Mouse (Mus musculus) small intestine, adult 2 months (tissue): ENCODE data around the gene Smndc1. TPM values are rescaled to one million over a fixed set of nuclear protein-coding genes. Genes with fewer than 3 reads are reported as not detected.

Source experiments
- H3K27ac ChIP-seq: fragments of 200-500 bp; 2 replicates; pipeline ENCODE4 v1.5.1; 2012; ENCODE audit warnings: low read depth, low read length, control low read depth, inconsistent platforms; ENCODE audit not compliant: insufficient read depth
- H3K27me3 ChIP-seq: fragments of 200-500 bp; 2 replicates; pipeline ENCODE4 v1.6.1; 2012; ENCODE audit warnings: mild to moderate bottlenecking, moderate library complexity, low read length, inconsistent platforms; ENCODE audit not compliant: control insufficient read depth, insufficient read depth
- H3K36me3 ChIP-seq: fragments of 200-500 bp; 2 replicates; pipeline ENCODE4 v1.6.1; 2012; ENCODE audit warnings: mild to moderate bottlenecking, low read length, control low read depth, inconsistent platforms; ENCODE audit not compliant: control insufficient read depth, insufficient read depth
- H3K4me1 ChIP-seq: fragments of 200-500 bp; 2 replicates; pipeline ENCODE4 v1.6.1; 2012; ENCODE audit warnings: low read length, inconsistent platforms, mixed read lengths; ENCODE audit not compliant: control insufficient read depth, insufficient read depth, insufficient read length
- H3K4me3 ChIP-seq: fragments of 200-500 bp; 2 replicates; pipeline ENCODE4 v1.5.1; 2012; ENCODE audit warnings: low read depth, mild to moderate bottlenecking, control low read depth, inconsistent platforms, low read length, moderate library complexity
- CTCF ChIP-seq: fragments of 200-500 bp; IDR thresholded peaks from 2 replicates; pipeline ENCODE4 v1.5.1; 2012; ENCODE audit warnings: low read depth, mild to moderate bottlenecking, control low read depth, inconsistent platforms, low read length, moderate library complexity, mixed read lengths; ENCODE audit not compliant: insufficient replicate concordance, insufficient read length; ENCODE audit errors: extremely low read depth
- POLR2A ChIP-seq: fragments of 200-500 bp; IDR thresholded peaks from 2 replicates; pipeline ENCODE4 v1.6.1; 2012; ENCODE audit warnings: low read depth, mild to moderate bottlenecking, control low read depth, inconsistent platforms, low read length, moderate library complexity
- WGBS: fragments of 180-500 bp; shearing (Covaris S2); methylation state at CpG from one replicate; pipeline ENCODE4 v1.1.7; 2018; 5-methylcytosine and 5-hydroxymethylcytosine counted together
- polyA plus RNA-seq: library from polyadenylated mRNA; depleted of rRNA; stranded (reverse); fragments of >200 nt; gene quantifications from 2 replicates; pipeline ENCODE4 v1.2.3, GENCODE M21; 2012

The Smndc1 gene
- polyA plus RNA-seq, 1 experiment: 1.6 TPM

DNA sequence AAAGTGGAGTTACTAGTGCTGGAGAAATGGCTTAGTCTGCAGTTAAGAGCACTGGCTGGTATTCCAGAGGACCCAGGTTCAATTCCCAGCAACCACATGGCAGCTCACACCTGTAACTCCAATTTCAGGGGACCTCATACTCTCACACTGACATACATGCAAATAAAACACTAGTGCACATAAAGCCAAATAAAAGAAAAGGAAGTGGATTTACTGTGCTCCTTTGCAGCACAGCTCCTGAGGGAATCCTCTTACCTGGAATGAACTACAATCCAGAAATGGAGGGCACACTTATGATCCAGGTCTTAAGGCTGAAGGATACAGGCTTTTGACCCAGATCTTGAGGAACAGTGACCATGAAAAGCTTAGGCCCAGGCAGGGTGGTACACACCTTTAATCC is 3.3 kb upstream of the Smndc1 start:
- no peaks in the 10 kb centered on the region for H3K27me3 ChIP-seq
- H3K27ac ChIP-seq: no peak overlapping the region
- peaks cover 2% of the 10 kb centered on the region; the same call in 1 of the 2 replicates for H3K36me3 ChIP-seq
- no peak for TF ChIP-seq CTCF
- no peak for TF ChIP-seq POLR2A
- no peak overlapping the region for H3K4me3 ChIP-seq
- H3K4me1 ChIP-seq: peaks cover 7% of the 10 kb centered on the region; the same call in 1 of the 2 replicates

DNA sequence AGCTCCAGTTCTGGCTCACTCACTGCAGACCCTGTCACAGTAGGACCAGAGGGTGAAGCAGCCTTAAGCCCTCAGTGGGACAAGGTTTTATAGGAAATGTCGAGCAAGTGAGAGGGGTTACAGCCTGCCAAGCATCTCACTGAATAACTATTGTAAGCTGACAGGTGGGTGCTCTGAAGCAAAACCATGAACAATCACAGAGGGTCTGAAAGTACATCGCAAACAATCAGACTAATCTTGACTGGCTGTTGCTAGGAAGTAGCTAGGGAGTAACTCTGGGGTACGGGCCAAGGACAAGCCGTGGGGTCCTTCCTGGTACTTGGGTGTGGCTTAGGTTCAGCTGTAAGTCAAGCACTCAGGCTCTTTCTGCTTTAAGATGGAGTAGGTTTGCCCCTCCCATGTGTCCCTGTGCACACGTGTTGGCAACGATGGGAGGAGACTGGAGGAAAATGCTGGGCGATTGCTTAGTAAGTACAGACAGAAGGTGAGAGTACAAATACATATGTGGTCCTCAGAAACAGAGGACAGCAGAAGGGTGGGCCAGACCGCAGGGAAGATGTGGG is 2.5 kb upstream of the Smndc1 start:
- no peak overlapping the region for H3K27ac ChIP-seq
- H3K4me1 ChIP-seq: peaks cover 7% of the 10 kb centered on the region; the same call in 1 of the 2 replicates
- no peaks in the 10 kb centered on the region for H3K27me3 ChIP-seq
- TF ChIP-seq POLR2A: no peak
- TF ChIP-seq CTCF: no peak
- 27% methylated on average over 8 of the region's 8 CpGs for WGBS
- peaks cover 8% of the 10 kb centered on the region for H3K36me3 ChIP-seq
- H3K4me3 ChIP-seq: no peak overlapping the region

DNA sequence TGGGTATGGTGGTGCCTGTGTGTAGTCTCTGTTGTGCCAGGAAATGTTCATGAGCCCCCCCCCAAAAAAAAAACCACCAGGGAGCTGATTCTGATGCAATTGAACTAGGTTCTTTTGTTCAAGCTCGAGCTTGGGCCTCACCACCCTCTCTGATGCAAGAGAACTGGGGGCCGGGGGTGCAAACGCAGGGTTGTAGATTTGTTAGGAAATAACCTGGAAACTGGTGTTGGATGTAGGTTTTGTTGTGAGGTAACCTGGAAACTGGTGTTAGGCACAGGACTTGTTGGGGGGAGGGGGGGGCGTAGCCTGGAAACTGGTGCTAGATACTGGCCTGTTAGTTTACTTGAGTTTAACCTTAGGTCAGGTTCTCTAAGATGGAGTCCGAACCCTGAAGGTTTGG is 1.4 kb upstream of the Smndc1 start:
- 80% methylated on average over 5 of the region's 5 CpGs for WGBS
- no peak for TF ChIP-seq CTCF
- no peak for TF ChIP-seq POLR2A

DNA sequence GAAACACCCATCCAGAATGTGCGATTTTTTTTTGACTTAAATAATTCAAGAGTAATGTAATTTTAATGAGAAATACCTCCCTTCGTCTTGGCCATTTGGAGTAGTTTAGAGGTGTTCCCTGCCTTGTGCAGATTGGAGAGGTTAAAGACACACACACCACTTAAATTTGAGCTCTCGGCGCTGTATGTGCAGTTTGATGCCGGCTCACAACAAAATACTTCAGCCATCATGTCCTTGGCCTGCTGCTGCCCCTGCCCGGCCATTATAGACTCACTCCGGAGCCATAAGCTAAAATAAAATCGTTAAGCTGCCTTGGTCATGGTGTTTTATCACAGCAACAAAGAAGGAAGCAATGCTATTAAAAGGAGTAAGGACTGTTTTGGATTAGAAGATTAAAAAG is 1.0 kb upstream of the Smndc1 start:
- Histone ChIP-seq H3K27ac (peak overlapping the region; percentile 76), H3K36me3 (peaks cover 17% of the 10 kb centered on the region), H3K4me3 (peak overlapping the region; percentile 39), H3K4me1 (peaks cover 7% of the 10 kb centered on the region; the same call in 1 of the 2 replicates), H3K27me3 (no peaks in the 10 kb centered on the region)
- TF ChIP-seq POLR2A (no peak), CTCF (no peak)
- WGBS: 27% methylated on average over 8 of the region's 8 CpGs

More for the DNA sequence above, 1.4 kb upstream of the Smndc1 start:
- H3K4me3 ChIP-seq: no peak overlapping the region
- H3K4me1 ChIP-seq: peaks cover 7% of the 10 kb centered on the region; the same call in 1 of the 2 replicates
- peaks cover 16% of the 10 kb centered on the region for H3K36me3 ChIP-seq
- no peaks in the 10 kb centered on the region for H3K27me3 ChIP-seq
- H3K27ac ChIP-seq: no peak overlapping the region

DNA sequence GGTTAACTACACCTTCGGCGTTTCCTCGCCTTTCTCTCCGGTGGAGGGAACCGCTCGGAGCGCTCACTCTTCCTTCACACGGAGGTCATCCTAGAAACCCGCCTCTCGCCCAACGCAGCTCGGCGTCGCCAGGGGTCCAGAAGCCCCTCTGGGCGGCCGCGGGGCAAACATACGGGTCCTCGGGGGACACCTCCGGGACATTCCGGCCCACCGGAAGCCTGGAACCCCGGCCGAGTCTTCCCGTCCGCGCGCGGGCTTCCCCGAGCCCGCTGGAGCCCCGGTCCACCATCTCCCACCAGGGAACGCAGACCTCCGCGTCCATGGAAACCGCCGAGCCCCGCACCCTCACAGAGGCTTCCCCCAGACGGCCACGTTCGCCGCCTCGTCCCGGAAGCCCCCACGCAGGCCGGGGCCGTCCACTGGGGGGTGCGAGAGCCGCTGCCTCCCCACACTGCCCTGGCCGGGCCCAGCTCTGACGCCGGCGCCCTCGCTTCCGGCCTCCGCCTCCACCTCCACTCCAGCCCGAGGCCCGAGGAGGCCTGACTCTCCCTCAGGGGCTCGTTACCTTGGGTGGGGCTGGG is 437 bp downstream of the Smndc1 start:
- peaks cover 7% of the 10 kb centered on the region; the same call in 1 of the 2 replicates for H3K4me1 ChIP-seq
- H3K36me3 ChIP-seq: peaks cover 25% of the 10 kb centered on the region
- H3K27me3 ChIP-seq: no peaks in the 10 kb centered on the region
- TF ChIP-seq CTCF: no peak
- TF ChIP-seq POLR2A: no peak
- H3K4me3 ChIP-seq: peak overlapping the region; percentile 98
- peak overlapping the region; percentile 88 for H3K27ac ChIP-seq
- under 1% methylated on average over 59 of the region's 59 CpGs for WGBS

DNA sequence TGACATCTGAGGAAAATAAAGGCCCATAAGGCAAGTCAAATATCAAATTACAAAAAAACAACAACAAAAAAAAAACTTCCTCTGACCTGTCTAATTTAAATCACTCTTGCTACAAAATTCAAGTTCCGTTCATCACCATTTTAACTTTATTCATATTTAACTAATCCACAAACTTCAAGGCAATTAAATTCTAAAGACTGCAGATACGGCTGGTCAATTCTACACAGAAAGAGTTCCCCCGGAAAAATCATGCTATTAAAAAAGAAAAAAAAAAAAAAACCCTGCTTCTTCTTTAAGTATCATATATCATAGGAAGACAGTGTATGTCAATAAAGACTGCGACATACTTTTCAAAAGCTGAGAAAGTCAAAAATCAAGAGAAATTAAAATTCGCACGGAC is 961 bp downstream of the Smndc1 start:
- Histone ChIP-seq H3K4me3 (peak overlapping the region; percentile 98), H3K4me1 (peaks cover 7% of the 10 kb centered on the region; the same call in 1 of the 2 replicates), H3K27me3 (no peaks in the 10 kb centered on the region), H3K36me3 (peaks cover 25% of the 10 kb centered on the region), H3K27ac (no peak overlapping the region)
- no peak for TF ChIP-seq POLR2A
- no peak for TF ChIP-seq CTCF
- 8% methylated on average over 6 of the region's 6 CpGs for WGBS

DNA sequence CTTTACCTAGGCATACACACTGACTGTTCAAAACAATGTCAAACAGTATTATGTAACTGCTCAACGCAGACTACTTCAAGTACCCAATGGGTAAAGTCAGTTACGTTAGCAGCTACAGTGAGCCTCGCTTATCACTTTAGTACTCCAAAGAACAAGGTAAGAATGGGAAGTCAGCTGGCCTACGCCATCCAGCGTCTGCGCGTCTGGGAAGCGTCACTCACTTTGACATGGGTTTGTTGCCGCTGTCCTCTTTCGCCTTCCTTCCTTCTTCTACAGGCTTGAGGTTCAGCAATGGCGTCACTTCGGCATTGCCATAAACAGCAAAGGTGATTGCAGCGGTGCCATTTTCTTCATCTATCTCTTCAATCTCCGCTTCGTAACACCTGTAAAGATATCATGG is 7.0 kb downstream of the Smndc1 start:
- peaks cover 63% of the 10 kb centered on the region for H3K36me3 ChIP-seq
- TF ChIP-seq POLR2A (no peak), CTCF (no peak)
- no peaks in the 10 kb centered on the region for H3K4me1 ChIP-seq
- 95% methylated on average over 15 of the region's 15 CpGs for WGBS
- no peak overlapping the region for H3K4me3 ChIP-seq
- H3K27me3 ChIP-seq: no peaks in the 10 kb centered on the region
- no peak overlapping the region for H3K27ac ChIP-seq
